Mouse (Mus musculus): ENCODE data around the gene Klra4. TPM values are rescaled to one million over a fixed set of nuclear protein-coding genes. Genes with fewer than 3 reads are reported as not detected.
"Not testable (repeated sequence)": the region's sequence is repeated elsewhere in the genome, so short reads cannot be mapped to it uniquely, and the experiment has no call there.

The Klra4 gene
- not detected in 2 replicates for polyA plus RNA-seq (2015; fragmentation: Nextera tagmentation; extraction: Ambion mirVana)

DNA sequence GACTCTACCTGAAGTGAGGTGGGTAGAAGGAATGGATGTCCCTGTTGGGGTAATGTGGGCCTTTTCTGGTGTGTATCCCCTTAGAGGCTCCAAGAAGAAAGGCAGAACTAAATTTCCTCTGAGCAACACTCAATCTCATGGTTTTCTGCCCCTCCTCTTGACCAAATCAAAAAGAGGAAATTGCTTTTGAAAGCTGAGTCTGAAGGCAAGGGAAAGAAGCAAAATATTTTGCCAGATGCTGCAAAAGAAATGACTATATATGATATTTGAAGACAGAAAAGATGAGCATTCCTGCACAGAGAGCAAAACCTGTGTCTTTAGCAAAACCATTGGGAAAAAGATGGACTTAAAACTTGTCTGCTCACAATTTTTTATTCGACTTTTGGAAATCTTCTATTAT, at the start of gene Klra4:
TSS of gene Klra4 (minus strand) at position 101 of the 400 bp plus-strand sequence.
- not testable (repeated sequence) for H3K27ac ChIP-seq (replicated peaks); ATAC-seq (ENCODE audit: insufficient number of reproducible peaks, low FRiP score, low TSS enrichment, low read depth); H3K4me1 ChIP-seq; H3K4me2 ChIP-seq (replicated peaks); H3K9ac ChIP-seq; H3K4me3 ChIP-seq (replicated peaks); H3K9me3 ChIP-seq (replicated peaks); H3K27me3 ChIP-seq; H3K36me3 ChIP-seq
- 50% methylated on average over 1 of the region's 1 CpGs for WGBS

DNA sequence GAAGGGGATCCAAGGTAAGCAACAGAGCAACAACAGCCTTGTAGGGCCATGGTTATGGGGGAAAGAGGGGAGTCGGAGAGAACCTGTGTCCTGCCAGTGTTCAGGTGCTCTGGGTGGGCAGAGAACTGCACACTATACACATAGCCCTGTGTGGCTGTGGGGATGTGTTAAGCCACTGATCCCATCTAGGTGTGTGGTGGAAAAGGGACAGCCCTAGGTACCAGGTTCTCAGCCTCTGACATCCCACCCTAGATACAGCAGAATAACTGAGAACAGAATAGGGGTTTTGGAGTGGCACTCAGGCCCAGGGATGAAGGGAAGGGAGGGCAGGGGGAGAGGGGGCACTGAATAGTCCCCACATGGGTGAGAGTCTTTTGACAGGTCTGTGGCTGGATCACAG, 43.4 kb upstream of the Klra4 start:
- Histone ChIP-seq H3K4me2 (replicated peaks) (no peak overlapping the region), H3K27me3 (no peaks in the 10 kb centered on the region), H3K4me1 (no peaks in the 10 kb centered on the region), H3K9ac (no peak overlapping the region), H3K27ac (replicated peaks) (no peak overlapping the region), H3K36me3 (no peaks in the 10 kb centered on the region), H3K9me3 (replicated peaks) (no peaks in the 10 kb centered on the region), H3K4me3 (replicated peaks) (no peak overlapping the region)
- ATAC-seq (ENCODE audit: insufficient number of reproducible peaks, low FRiP score, low TSS enrichment, low read depth) = no peak
- 89% methylated on average over 1 of the region's 1 CpGs for WGBS

DNA sequence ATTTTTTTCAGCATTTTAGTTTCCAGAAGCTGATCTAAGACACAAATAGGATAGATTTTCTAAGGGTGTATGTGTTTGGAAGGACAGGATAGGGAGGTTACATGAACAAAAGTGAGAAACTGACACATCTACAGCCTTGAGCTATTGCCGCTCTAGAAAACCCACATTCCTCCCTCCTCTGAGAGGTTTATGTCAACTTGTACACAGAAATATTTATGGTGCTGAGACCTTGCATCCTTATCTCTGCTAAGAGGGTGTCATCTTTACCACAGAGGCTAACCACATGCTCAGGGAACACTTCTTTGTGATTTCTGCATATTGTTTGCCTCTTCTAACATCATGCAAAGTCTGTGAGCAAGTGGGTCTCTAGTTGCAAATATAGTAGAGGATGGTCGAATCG, 35.7 kb upstream of the Klra4 start:
- not testable (repeated sequence) for H3K27ac ChIP-seq (replicated peaks); H3K27me3 ChIP-seq; H3K4me3 ChIP-seq (replicated peaks); H3K4me1 ChIP-seq; ATAC-seq (ENCODE audit: insufficient number of reproducible peaks, low FRiP score, low TSS enrichment, low read depth); H3K9me3 ChIP-seq (replicated peaks); H3K36me3 ChIP-seq; H3K4me2 ChIP-seq (replicated peaks); H3K9ac ChIP-seq
- WGBS = 90% methylated on average over 3 of the region's 3 CpGs

DNA sequence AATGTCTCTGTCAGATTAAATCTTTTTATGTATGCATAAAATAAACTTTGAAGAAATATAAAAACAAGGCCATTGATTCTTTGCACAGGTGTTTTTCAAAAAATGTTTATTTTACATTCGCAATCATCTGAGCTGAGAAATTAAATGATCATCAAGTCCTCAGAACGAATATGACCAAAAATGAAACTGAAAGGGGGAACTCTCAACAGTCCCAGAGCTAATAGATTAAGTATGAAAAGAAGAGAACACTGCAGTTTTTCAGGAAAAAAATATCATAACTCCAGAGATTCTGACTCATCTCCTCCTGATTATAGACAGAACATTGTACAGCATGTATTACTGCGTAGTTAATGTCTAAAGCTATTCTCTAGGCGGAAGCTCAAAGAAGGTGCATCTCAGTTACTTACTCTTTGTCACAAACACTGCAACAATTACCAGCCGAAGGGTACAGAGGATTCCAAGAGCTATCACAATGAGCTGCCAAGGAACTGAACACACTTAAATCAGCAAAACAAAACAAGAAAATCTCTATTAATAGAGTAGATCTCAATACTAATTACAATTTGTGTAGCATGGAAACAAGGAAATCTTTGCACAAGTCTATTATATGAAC, 25.4 kb upstream of the Klra4 start:
- WGBS = 75% methylated on average over 5 of the region's 5 CpGs
- Histone ChIP-seq H3K27ac (replicated peaks) (no peak overlapping the region), H3K4me2 (replicated peaks) (no peak overlapping the region), H3K9me3 (replicated peaks) (no peaks in the 10 kb centered on the region), H3K4me1 (no peaks in the 10 kb centered on the region), H3K4me3 (replicated peaks) (no peak overlapping the region), H3K27me3 (no peaks in the 10 kb centered on the region), H3K9ac (no peak overlapping the region), H3K36me3 (no peaks in the 10 kb centered on the region)
- ATAC-seq (ENCODE audit: insufficient number of reproducible peaks, low FRiP score, low TSS enrichment, low read depth) = no peak

DNA sequence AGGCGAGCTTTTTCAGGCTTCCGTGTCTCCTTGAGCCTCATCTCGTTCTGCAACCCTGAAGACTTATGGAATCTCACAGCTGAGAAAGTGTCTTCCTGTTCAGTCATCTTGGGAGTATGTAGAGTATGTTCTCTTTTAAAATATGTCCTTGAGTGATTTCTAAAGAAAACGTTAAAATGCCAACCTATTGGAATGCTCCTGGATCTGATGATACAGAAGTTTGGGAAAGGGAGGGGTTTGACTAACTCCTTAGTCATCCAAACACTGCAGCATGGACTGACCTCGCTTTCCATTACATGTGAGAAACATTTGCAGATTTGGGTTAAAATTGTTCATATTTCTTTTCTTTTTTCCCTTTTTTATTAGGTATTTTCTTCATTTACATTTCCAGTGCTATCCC, 1.9 kb downstream of the Klra4 start:
- ATAC-seq (ENCODE audit: insufficient number of reproducible peaks, low FRiP score, low TSS enrichment, low read depth) = no peak
- no peak overlapping the region for H3K27ac ChIP-seq (replicated peaks)
- no peaks in the 10 kb centered on the region for H3K36me3 ChIP-seq
- H3K4me2 ChIP-seq (replicated peaks) = no peak overlapping the region
- no peaks in the 10 kb centered on the region for H3K27me3 ChIP-seq
- H3K9me3 ChIP-seq (replicated peaks) = 0 out of 2 replicates have a peak, but pooled peaks cover 6% of the 10 kb centered on the region
- WGBS = 75% methylated on average over 5 of the region's 5 CpGs
- H3K4me3 ChIP-seq (replicated peaks) = no peak overlapping the region
- no peaks in the 10 kb centered on the region for H3K4me1 ChIP-seq
- no peak overlapping the region for H3K9ac ChIP-seq

DNA sequence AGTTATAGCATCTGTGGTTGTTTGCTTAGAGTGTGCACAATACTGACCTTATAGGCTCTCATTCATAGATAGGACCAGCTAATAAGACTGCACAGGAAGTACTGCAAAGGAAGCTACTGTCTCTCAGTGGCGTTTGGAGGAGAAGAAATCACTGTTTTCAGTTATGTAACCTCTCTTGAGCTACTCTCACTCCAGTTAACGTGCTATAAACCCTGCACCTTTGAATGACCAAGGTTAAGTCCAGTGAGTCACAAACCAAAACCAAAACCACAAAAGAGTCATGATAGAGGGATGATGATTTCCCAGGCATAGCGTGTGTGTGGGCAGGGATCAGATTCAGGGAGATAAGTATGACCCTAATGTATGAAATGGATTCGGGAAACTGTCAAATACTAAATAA, 31.9 kb downstream of the Klra4 start:
- not testable (repeated sequence) for H3K27me3 ChIP-seq; H3K36me3 ChIP-seq; H3K4me2 ChIP-seq (replicated peaks); H3K4me1 ChIP-seq; ATAC-seq (ENCODE audit: insufficient number of reproducible peaks, low FRiP score, low TSS enrichment, low read depth); H3K9ac ChIP-seq; H3K4me3 ChIP-seq (replicated peaks); H3K27ac ChIP-seq (replicated peaks); H3K9me3 ChIP-seq (replicated peaks)
- WGBS = 53% methylated on average over 4 of the region's 4 CpGs

DNA sequence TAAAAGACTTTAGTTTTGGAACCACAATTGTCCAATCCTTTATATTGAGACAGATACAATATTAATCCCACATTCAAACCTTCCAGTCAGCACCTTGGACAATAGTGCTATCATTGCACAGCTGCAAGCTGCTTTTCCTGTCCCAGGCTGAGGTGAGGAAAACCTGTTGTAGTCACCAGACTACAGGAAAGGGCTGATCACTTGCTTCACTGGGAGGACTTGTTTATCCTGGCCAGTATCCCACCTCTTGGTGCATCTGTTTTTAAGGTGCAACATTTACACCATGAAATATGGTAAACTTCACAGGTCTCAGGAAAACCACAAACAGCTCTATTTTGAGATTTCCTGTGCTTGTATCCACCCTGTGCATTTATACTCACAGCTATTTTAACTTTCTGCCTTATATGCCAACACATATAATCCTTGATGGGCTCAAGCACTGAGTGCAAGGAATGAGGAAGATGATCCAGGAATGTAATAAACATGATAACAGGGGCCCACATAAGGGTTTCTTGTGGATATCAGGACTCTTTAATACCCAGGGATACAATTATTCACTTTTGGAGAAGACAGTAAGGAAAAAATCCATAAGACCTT, 35.5 kb downstream of the Klra4 start:
- not testable (repeated sequence) for H3K9me3 ChIP-seq (replicated peaks); H3K4me3 ChIP-seq (replicated peaks); H3K36me3 ChIP-seq; H3K27me3 ChIP-seq; H3K9ac ChIP-seq; H3K27ac ChIP-seq (replicated peaks); ATAC-seq (ENCODE audit: insufficient number of reproducible peaks, low FRiP score, low TSS enrichment, low read depth); H3K4me1 ChIP-seq; H3K4me2 ChIP-seq (replicated peaks)

DNA sequence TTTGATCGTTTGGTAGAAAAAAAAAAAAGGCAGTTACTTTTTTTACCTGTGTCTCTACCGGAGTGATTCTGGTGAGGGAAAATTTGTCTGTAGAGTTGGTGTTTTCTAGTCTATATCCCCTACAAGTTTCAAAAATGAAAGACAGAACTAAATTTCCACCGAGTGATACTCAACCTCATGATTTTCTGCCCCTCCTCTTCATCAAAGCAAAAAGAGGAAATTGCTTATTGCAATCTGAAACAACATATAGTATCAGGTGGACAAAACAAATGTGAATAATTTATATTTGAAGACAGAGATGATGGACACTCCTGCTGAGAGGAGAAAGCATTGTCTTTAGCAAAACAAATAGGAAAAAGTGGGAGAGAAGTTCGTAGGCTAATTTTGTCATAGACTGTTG, 40.2 kb downstream of the Klra4 start, which contains the start of gene Klra6:
TSS of gene Klra6 (minus strand) at position 101 of the 400 bp plus-strand sequence.
- Histone ChIP-seq H3K9me3 (replicated peaks) (no peaks in the 10 kb centered on the region), H3K36me3 (no peaks in the 10 kb centered on the region), H3K27ac (replicated peaks) (no peak within 1 kb of the TSS), H3K4me1 (no peaks in the 10 kb centered on the region), H3K9ac (no peak within 1 kb of the TSS), H3K27me3 (no peaks in the 10 kb centered on the region), H3K4me2 (replicated peaks) (no peak within 1 kb of the TSS), H3K4me3 (replicated peaks) (no peak within 1 kb of the TSS)
- no peak for ATAC-seq (ENCODE audit: insufficient number of reproducible peaks, low FRiP score, low TSS enrichment, low read depth)
- 72% methylated on average over 4 of the region's 4 CpGs for WGBS

Other genes with a start within 250 kb of the Klra4 start
- not detected in 2 replicates for gene Gm17631, start 204.6 kb downstream of the Klra4 start, polyA plus RNA-seq (2015; fragmentation: Nextera tagmentation; extraction: Ambion mirVana)
- 0.13 and 0.18 TPM in 2 replicates for gene Klra17, start 190.6 kb downstream of the Klra4 start, polyA plus RNA-seq (2015; fragmentation: Nextera tagmentation; extraction: Ambion mirVana)
- gene Klra5, start 149.6 kb downstream of the Klra4 start, polyA plus RNA-seq (2015; fragmentation: Nextera tagmentation; extraction: Ambion mirVana) = not detected in 2 replicates
- not detected in 2 replicates for gene Klra6, start 40.3 kb downstream of the Klra4 start, polyA plus RNA-seq (2015; fragmentation: Nextera tagmentation; extraction: Ambion mirVana)
- gene Klra8, start 62.6 kb upstream of the Klra4 start, polyA plus RNA-seq (2015; fragmentation: Nextera tagmentation; extraction: Ambion mirVana) = not detected in 2 replicates
- not detected in 2 replicates for gene Klra9, start 125.8 kb upstream of the Klra4 start, polyA plus RNA-seq (2015; fragmentation: Nextera tagmentation; extraction: Ambion mirVana)
- not detected in 2 replicates for gene Klra7, start 166.1 kb upstream of the Klra4 start, polyA plus RNA-seq (2015; fragmentation: Nextera tagmentation; extraction: Ambion mirVana)
- not detected in 2 replicates for gene Klra10, start 214.7 kb upstream of the Klra4 start, polyA plus RNA-seq (2015; fragmentation: Nextera tagmentation; extraction: Ambion mirVana)